Mouse (Mus musculus) myocyte (in vitro differentiated cells): Measurements from ENCODE around the gene Hhatl.
A peak's percentile ranks its signal among the peaks of the same experiment; 100 is the strongest.

Source experiments
- CEBPB ChIP-seq: IDR thresholded peaks from 2 replicates; pipeline ENCODE4 v1.6.1; 2011; ENCODE audit warnings: mild to moderate bottlenecking, moderate library complexity; ENCODE audit not compliant: poor library complexity, insufficient read depth, severe bottlenecking
- E2F4 ChIP-seq: IDR thresholded peaks from one replicate; pipeline ENCODE4 v1.6.1; 2011; ENCODE audit warnings: mild to moderate bottlenecking, control low read depth, moderate library complexity; ENCODE audit not compliant: insufficient read depth
- MYOD1 ChIP-seq, 3 experiments: IDR thresholded peaks; one replicate each; pipeline ENCODE4 v1.6.1; 2011; ENCODE audit warnings: control low read depth in 2 of 3, low read depth in 2 of 3, mild to moderate bottlenecking in 2 of 3, moderate library complexity in 1 of 3; ENCODE audit not compliant: insufficient read length in 2 of 3, control insufficient read depth in 1 of 3
- MYOG ChIP-seq, 3 experiments: IDR thresholded peaks; one replicate each; pipeline ENCODE4 v1.6.1; 2011; ENCODE audit warnings: control low read depth in 2 of 3, low read depth in 2 of 3, mild to moderate bottlenecking in 2 of 3; ENCODE audit not compliant: insufficient read length in 2 of 3, control insufficient read depth in 1 of 3, insufficient read depth in 1 of 3
- POLR2A ChIP-seq: IDR thresholded peaks from one replicate; pipeline ENCODE4 v1.6.1; 2011; ENCODE audit warnings: low read depth, mild to moderate bottlenecking, control low read depth, moderate library complexity; ENCODE audit not compliant: insufficient read length
- POLR2AphosphoS2 ChIP-seq: IDR thresholded peaks from one replicate; pipeline ENCODE4 v1.6.1; 2011; ENCODE audit warnings: low read depth, control low read depth; ENCODE audit not compliant: insufficient read length
- TCF12 ChIP-seq: IDR thresholded peaks from one replicate; pipeline ENCODE4 v1.6.1; 2011; ENCODE audit warnings: mild to moderate bottlenecking, control low read depth; ENCODE audit not compliant: poor library complexity, insufficient read depth, severe bottlenecking

DNA sequence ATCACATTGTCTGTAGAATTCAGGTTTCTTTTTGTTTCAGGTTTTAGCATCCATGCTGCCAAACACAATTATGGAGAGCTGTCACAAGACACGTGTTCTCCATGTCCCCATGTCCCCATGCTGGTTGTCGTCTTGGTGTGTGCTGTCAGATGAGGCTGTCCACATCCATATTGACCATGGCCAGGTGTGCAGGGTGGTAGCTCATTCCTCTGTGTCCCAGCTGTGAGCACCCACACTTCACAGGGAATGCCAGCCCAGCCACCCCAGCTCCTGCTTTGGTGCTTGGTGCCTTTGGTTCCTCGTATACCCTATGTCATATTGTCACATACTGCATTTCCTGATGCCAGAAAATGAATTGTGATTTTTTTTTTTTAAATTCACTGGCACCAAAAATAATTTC is 37.7 kb downstream of the Hhatl start:
- TF ChIP-seq POLR2A = no peak
- TF ChIP-seq CEBPB = no peak
- no peak for TF ChIP-seq MYOD1 (IDR thresholded peaks at IDR 0.05; ENCODE audit: control insufficient read depth in 1 of 3, insufficient read length in 2 of 3, low read depth in 2 of 3)
- no peak for TF ChIP-seq MYOG (IDR thresholded peaks at IDR 0.05; ENCODE audit: control insufficient read depth in 1 of 3, insufficient read depth in 1 of 3, insufficient read length in 2 of 3, low read depth in 2 of 3)
- TF ChIP-seq TCF12 = no peak
- TF ChIP-seq POLR2AphosphoS2 = peak; percentile 60
- TF ChIP-seq E2F4 = no peak
